Mouse (Mus musculus): Measurements from ENCODE around the gene Arhgap24.

DNA sequence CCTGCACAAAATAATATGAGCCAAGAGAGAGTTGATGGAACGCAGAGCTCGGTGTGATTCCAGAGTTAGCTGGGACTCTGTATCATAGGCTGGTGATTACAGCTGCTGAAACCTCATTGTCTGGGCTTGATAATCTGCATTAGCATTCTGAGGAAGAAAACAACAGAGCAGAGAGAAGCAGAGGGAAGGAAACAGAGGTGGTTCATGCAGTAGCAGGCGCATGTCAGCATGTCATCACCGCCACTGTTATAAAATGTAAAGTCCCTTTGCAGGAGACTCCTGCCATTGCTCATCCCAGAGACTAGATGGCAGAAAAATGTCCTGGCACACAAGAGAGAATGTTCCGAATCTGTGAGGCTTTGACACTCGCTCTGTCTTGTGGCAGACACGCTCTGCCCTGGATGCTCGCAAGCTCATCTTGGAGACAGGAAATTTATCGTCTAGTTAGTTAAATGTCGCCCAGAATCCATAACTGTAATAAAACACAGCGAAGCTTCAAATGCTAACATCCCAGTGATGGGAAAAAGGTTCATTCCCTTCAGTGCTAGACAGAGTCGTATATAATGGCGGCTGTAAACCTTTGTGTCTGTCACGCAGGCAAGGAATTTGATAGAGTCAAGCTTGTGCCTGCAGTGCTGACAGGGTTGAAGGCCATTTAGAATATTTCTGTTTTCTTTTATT, 407.4 kb downstream of the Arhgap24 start:
- no peak for TF ChIP-seq POLR2A (IDR thresholded peaks at IDR 0.05; ENCODE audit: low read depth, low read length)
- no peak for TF ChIP-seq CTCF (IDR thresholded peaks at IDR 0.05; ENCODE audit: extremely low read depth, insufficient read depth, insufficient read length, insufficient replicate concordance)

Measured in spleen, adult 2 months (tissue).